Mouse (Mus musculus): Measurements from ENCODE around the gene Elmsan1. TPM values are rescaled to one million over a fixed set of nuclear protein-coding genes. Genes with fewer than 3 reads are reported as not detected.

Gene Elmsan1
- polyA plus RNA-seq, 1 experiment from 2014 or later: 7.4 TPM

GRCm38 (mm10) chr12:84176886-84177765 lies 41.6 kb downstream of the Elmsan1 start:
- no peaks in the 10 kb centered on the region for H3K9me3 ChIP-seq (ENCODE audit: control insufficient read depth, low read length)
- ATAC-seq (ENCODE audit: insufficient number of reproducible peaks, insufficient read depth, low FRiP score, low read depth): no peak
- H3K27ac ChIP-seq (replicated peaks in 1 of 2; ENCODE audit: control insufficient read depth in 1 of 2, insufficient read depth in 1 of 2, low read depth in 2 of 2, low read length in 2 of 2): peak overlapping the region; percentile 95
- H3K27me3 ChIP-seq (ENCODE audit: control insufficient read depth, insufficient read depth, low read length): no peaks in the 10 kb centered on the region
- WGBS: 44% methylated on average over 6 of the region's 6 CpGs
- peaks cover 19% of the 10 kb centered on the region for H3K36me3 ChIP-seq (ENCODE audit: control insufficient read depth, insufficient read depth, low read length)
- H3K4me2 ChIP-seq (ENCODE audit: low read length): peak overlapping the region; percentile 77
- H3K4me3 ChIP-seq (ENCODE audit: control insufficient read depth in 1 of 2, insufficient read depth in 1 of 2, low read depth in 1 of 2, low read length in 2 of 2): no peak overlapping the region
- H3K9ac ChIP-seq (ENCODE audit: low read length): peak overlapping the region; percentile 42; the same call in 1 of the 2 replicates
- H3K4me1 ChIP-seq (ENCODE audit: control insufficient read depth in 2 of 2, insufficient read depth in 2 of 2, low read length in 2 of 2): peaks cover 66 to 81% of the 10 kb centered on the region in 2 experiments

GRCm38 (mm10) chr12:84176126-84176769 lies 42.4 kb downstream of the Elmsan1 start:
- peak overlapping the region; percentile 95 for H3K27ac ChIP-seq (replicated peaks in 1 of 2; ENCODE audit: control insufficient read depth in 1 of 2, insufficient read depth in 1 of 2, low read depth in 2 of 2, low read length in 2 of 2)
- H3K9ac ChIP-seq (ENCODE audit: low read length): peak overlapping the region; percentile 75
- H3K27me3 ChIP-seq (ENCODE audit: control insufficient read depth, insufficient read depth, low read length): no peaks in the 10 kb centered on the region
- H3K4me2 ChIP-seq (ENCODE audit: low read length): peak overlapping the region; percentile 77
- peak; percentile 44; the same call in 1 of the 2 replicates for ATAC-seq (ENCODE audit: insufficient number of reproducible peaks, insufficient read depth, low FRiP score, low read depth)
- H3K4me1 ChIP-seq (ENCODE audit: control insufficient read depth in 2 of 2, insufficient read depth in 2 of 2, low read length in 2 of 2): peaks cover 58 to 72% of the 10 kb centered on the region in 2 experiments
- 11% methylated on average over 11 of the region's 13 CpGs for WGBS
- H3K36me3 ChIP-seq (ENCODE audit: control insufficient read depth, insufficient read depth, low read length): peaks cover 27% of the 10 kb centered on the region
- no peaks in the 10 kb centered on the region for H3K9me3 ChIP-seq (ENCODE audit: control insufficient read depth, low read length)
- peak overlapping the region; percentile 29 to 52 for H3K4me3 ChIP-seq (ENCODE audit: control insufficient read depth in 1 of 2, insufficient read depth in 1 of 2, low read depth in 1 of 2, low read length in 2 of 2)

- H3K9ac ChIP-seq (ENCODE audit: low read length): peak overlapping the region; percentile 75
- peaks cover 52 to 66% of the 10 kb centered on the region in 2 experiments for H3K4me1 ChIP-seq (ENCODE audit: control insufficient read depth in 2 of 2, insufficient read depth in 2 of 2, low read length in 2 of 2)
- no peaks in the 10 kb centered on the region for H3K9me3 ChIP-seq (ENCODE audit: control insufficient read depth, low read length)
- H3K27ac ChIP-seq (replicated peaks in 1 of 2; ENCODE audit: control insufficient read depth in 1 of 2, insufficient read depth in 1 of 2, low read depth in 2 of 2, low read length in 2 of 2): peak overlapping the region; percentile 95
- ATAC-seq (ENCODE audit: insufficient number of reproducible peaks, insufficient read depth, low FRiP score, low read depth): peak; percentile 72
- peak overlapping the region; percentile 77 for H3K4me2 ChIP-seq (ENCODE audit: low read length)
- H3K36me3 ChIP-seq (ENCODE audit: control insufficient read depth, insufficient read depth, low read length): peaks cover 31% of the 10 kb centered on the region
- WGBS: 2% methylated on average over 20 of the region's 20 CpGs
- no peaks in the 10 kb centered on the region for H3K27me3 ChIP-seq (ENCODE audit: control insufficient read depth, insufficient read depth, low read length)
- H3K4me3 ChIP-seq (ENCODE audit: control insufficient read depth in 1 of 2, insufficient read depth in 1 of 2, low read depth in 1 of 2, low read length in 2 of 2): peak overlapping the region; percentile 29 to 52
These were observed 43.0 kb downstream of the Elmsan1 start for GRCm38 (mm10) chr12:84175659-84176061.

- no peak for ATAC-seq (ENCODE audit: insufficient number of reproducible peaks, insufficient read depth, low FRiP score, low read depth)
- Histone ChIP-seq H3K9me3 (ENCODE audit: control insufficient read depth, low read length) (no peaks in the 10 kb centered on the region), H3K36me3 (ENCODE audit: control insufficient read depth, insufficient read depth, low read length) (peaks cover 31% of the 10 kb centered on the region), H3K4me1 (ENCODE audit: control insufficient read depth in 2 of 2, insufficient read depth in 2 of 2, low read length in 2 of 2) (peaks cover 44 to 58% of the 10 kb centered on the region in 2 experiments), H3K4me3 (ENCODE audit: control insufficient read depth in 1 of 2, insufficient read depth in 1 of 2, low read depth in 1 of 2, low read length in 2 of 2) (no peak overlapping the region), H3K27ac (replicated peaks in 1 of 2; ENCODE audit: control insufficient read depth in 1 of 2, insufficient read depth in 1 of 2, low read depth in 2 of 2, low read length in 2 of 2) (peak overlapping the region; percentile 17 to 95; a peak in 3 of 4 replicates), H3K27me3 (ENCODE audit: control insufficient read depth, insufficient read depth, low read length) (no peaks in the 10 kb centered on the region), H3K9ac (ENCODE audit: low read length) (no peak overlapping the region), H3K4me2 (ENCODE audit: low read length) (peak overlapping the region; percentile 77)
- WGBS: 81% methylated on average over 6 of the region's 6 CpGs
These were observed 43.8 kb downstream of the Elmsan1 start for GRCm38 (mm10) chr12:84174871-84175270.

- Histone ChIP-seq H3K9me3 (ENCODE audit: control insufficient read depth, low read length) (no peaks in the 10 kb centered on the region), H3K36me3 (ENCODE audit: control insufficient read depth, insufficient read depth, low read length) (peaks cover 31% of the 10 kb centered on the region), H3K27me3 (ENCODE audit: control insufficient read depth, insufficient read depth, low read length) (no peaks in the 10 kb centered on the region), H3K4me3 (ENCODE audit: control insufficient read depth in 1 of 2, insufficient read depth in 1 of 2, low read depth in 1 of 2, low read length in 2 of 2) (no peak overlapping the region), H3K27ac (replicated peaks in 1 of 2; ENCODE audit: control insufficient read depth in 1 of 2, insufficient read depth in 1 of 2, low read depth in 2 of 2, low read length in 2 of 2) (no peak overlapping the region; a peak in 1 of 4 replicates), H3K9ac (ENCODE audit: low read length) (no peak overlapping the region), H3K4me1 (ENCODE audit: control insufficient read depth in 2 of 2, insufficient read depth in 2 of 2, low read length in 2 of 2) (peaks cover 41 to 54% of the 10 kb centered on the region in 2 experiments), H3K4me2 (ENCODE audit: low read length) (no peak overlapping the region)
- no peak for ATAC-seq (ENCODE audit: insufficient number of reproducible peaks, insufficient read depth, low FRiP score, low read depth)
- 55% methylated on average over 9 of the region's 9 CpGs for WGBS
These were observed 44.4 kb downstream of the Elmsan1 start for GRCm38 (mm10) chr12:84174190-84174811.

- no peak overlapping the region for H3K27ac ChIP-seq (replicated peaks in 1 of 2; ENCODE audit: control insufficient read depth in 1 of 2, insufficient read depth in 1 of 2, low read depth in 2 of 2, low read length in 2 of 2)
- H3K4me1 ChIP-seq (ENCODE audit: control insufficient read depth in 2 of 2, insufficient read depth in 2 of 2, low read length in 2 of 2): peaks cover 33 to 45% of the 10 kb centered on the region in 2 experiments
- no peak for ATAC-seq (ENCODE audit: insufficient number of reproducible peaks, insufficient read depth, low FRiP score, low read depth)
- H3K4me3 ChIP-seq (ENCODE audit: control insufficient read depth in 1 of 2, insufficient read depth in 1 of 2, low read depth in 1 of 2, low read length in 2 of 2): no peak overlapping the region
- no peak overlapping the region for H3K4me2 ChIP-seq (ENCODE audit: low read length)
- no peak overlapping the region for H3K9ac ChIP-seq (ENCODE audit: low read length)
- H3K9me3 ChIP-seq (ENCODE audit: control insufficient read depth, low read length): no peaks in the 10 kb centered on the region
- no peaks in the 10 kb centered on the region for H3K27me3 ChIP-seq (ENCODE audit: control insufficient read depth, insufficient read depth, low read length)
- 94% methylated on average over 13 of the region's 13 CpGs for WGBS
- H3K36me3 ChIP-seq (ENCODE audit: control insufficient read depth, insufficient read depth, low read length): peaks cover 31% of the 10 kb centered on the region
These were observed 45.3 kb downstream of the Elmsan1 start for GRCm38 (mm10) chr12:84173309-84173915.

- ATAC-seq (ENCODE audit: insufficient number of reproducible peaks, insufficient read depth, low FRiP score, low read depth): no peak
- H3K27ac ChIP-seq (replicated peaks in 1 of 2; ENCODE audit: control insufficient read depth in 1 of 2, insufficient read depth in 1 of 2, low read depth in 2 of 2, low read length in 2 of 2): no peak overlapping the region
- no peak overlapping the region for H3K4me2 ChIP-seq (ENCODE audit: low read length)
- peaks cover 29 to 39% of the 10 kb centered on the region in 2 experiments for H3K4me1 ChIP-seq (ENCODE audit: control insufficient read depth in 2 of 2, insufficient read depth in 2 of 2, low read length in 2 of 2)
- peaks cover 31% of the 10 kb centered on the region for H3K36me3 ChIP-seq (ENCODE audit: control insufficient read depth, insufficient read depth, low read length)
- 92% methylated on average over 17 of the region's 17 CpGs for WGBS
- H3K4me3 ChIP-seq (ENCODE audit: control insufficient read depth in 1 of 2, insufficient read depth in 1 of 2, low read depth in 1 of 2, low read length in 2 of 2): no peak overlapping the region
- no peak overlapping the region for H3K9ac ChIP-seq (ENCODE audit: low read length)
- H3K27me3 ChIP-seq (ENCODE audit: control insufficient read depth, insufficient read depth, low read length): no peaks in the 10 kb centered on the region
- H3K9me3 ChIP-seq (ENCODE audit: control insufficient read depth, low read length): no peaks in the 10 kb centered on the region
These were observed 45.8 kb downstream of the Elmsan1 start for GRCm38 (mm10) chr12:84172862-84173261.
